Mouse (Mus musculus): ENCODE data around the gene Gm30191. TPM values are rescaled to one million over a fixed set of nuclear protein-coding genes. Genes with fewer than 3 reads are reported as not detected.

The Gm30191 gene
- polyA plus RNA-seq (2012; ENCODE audit: low replicate concordance), result not detected in 2 replicates

GRCm38 (mm10) chr4:134246719-134247258 lies at the start of gene Gm30191:
Gene Gm30191, plus strand, starts transcription at chr4:134246935.

GRCm38 (mm10) chr4:134202904-134203303 lies 43.8 kb upstream of the Gm30191 start, which contains the start of gene Gm7534:
Gene Gm7534, minus strand, starts transcription at chr4:134203004.

GRCm38 (mm10) chr4:134227194-134227593 lies 19.5 kb upstream of the Gm30191 start, which contains the start of gene Catsper4:
Gene Catsper4, minus strand, starts transcription at chr4:134227383.

GRCm38 (mm10) chr4:134238279-134238651 lies 8.5 kb upstream of the Gm30191 start, which contains the start of gene Cnksr1:
Gene Cnksr1, minus strand, starts transcription at chr4:134238399.

GRCm38 (mm10) chr4:134243516-134244250 lies 3.1 kb upstream of the Gm30191 start, which contains the start of gene E130218I03Rik:
Gene E130218I03Rik, plus strand, starts transcription at chr4:134243662.

GRCm38 (mm10) chr4:134245148-134245843 lies 1.4 kb upstream of the Gm30191 start, which contains the start of gene Zfp593:
Gene Zfp593, minus strand, starts transcription at chr4:134245592.

GRCm38 (mm10) chr4:134253722-134254324 lies 7.1 kb downstream of the Gm30191 start, which contains the start of gene Grrp1:
Gene Grrp1, minus strand, starts transcription at chr4:134254106.

GRCm38 (mm10) chr4:134287575-134288025 lies 40.9 kb downstream of the Gm30191 start, which contains the start of gene Pdik1l:
Gene Pdik1l, minus strand, starts transcription at chr4:134287895.

Other genes starting within 250 kb of the Gm30191 start
- 21.6 and 41.7 TPM in 2 replicates for gene Dhdds, start 246.0 kb upstream of the Gm30191 start, polyA plus RNA-seq (2012; ENCODE audit: low replicate concordance)
- gene Lin28a, start 228.1 kb upstream of the Gm30191 start, polyA plus RNA-seq (2012; ENCODE audit: low replicate concordance), result 1.4 TPM in 1 of 2 replicates, not detected in the other
- gene Zfp683, start 193.1 kb upstream of the Gm30191 start, polyA plus RNA-seq (2012; ENCODE audit: low replicate concordance), result 0.19 and 0.39 TPM in 2 replicates
- gene Crybg2, start 186.1 kb upstream of the Gm30191 start, polyA plus RNA-seq (2012; ENCODE audit: low replicate concordance), result 0.10 TPM in 1 of 2 replicates, not detected in the other
- gene Cd52, start 151.9 kb upstream of the Gm30191 start, polyA plus RNA-seq (2012; ENCODE audit: low replicate concordance), result 37.5 and 134 TPM in 2 replicates
- 5.3 and 17.0 TPM in 2 replicates for gene Ubxn11, start 144.4 kb upstream of the Gm30191 start, polyA plus RNA-seq (2012; ENCODE audit: low replicate concordance)
- gene Sh3bgrl3, start 118.1 kb upstream of the Gm30191 start, polyA plus RNA-seq (2012; ENCODE audit: low replicate concordance), result 32.8 and 98.2 TPM in 2 replicates
- 12.9 and 72.9 TPM in 2 replicates for gene Cep85, start 59.8 kb upstream of the Gm30191 start, polyA plus RNA-seq (2012; ENCODE audit: low replicate concordance)
- gene Gm7534, start 43.9 kb upstream of the Gm30191 start, polyA plus RNA-seq (2012; ENCODE audit: low replicate concordance), result not detected in 2 replicates
- not detected in 2 replicates for gene Catsper4, start 19.6 kb upstream of the Gm30191 start, polyA plus RNA-seq (2012; ENCODE audit: low replicate concordance)
- gene Cnksr1, start 8.5 kb upstream of the Gm30191 start, polyA plus RNA-seq (2012; ENCODE audit: low replicate concordance), result 0.11 and 0.14 TPM in 2 replicates
- not detected in 2 replicates for gene E130218I03Rik, start 3.3 kb upstream of the Gm30191 start, polyA plus RNA-seq (2012; ENCODE audit: low replicate concordance)
- gene Zfp593, start 1.3 kb upstream of the Gm30191 start, polyA plus RNA-seq (2012; ENCODE audit: low replicate concordance), result 34.9 and 47.9 TPM in 2 replicates
- gene Grrp1, start 7.2 kb downstream of the Gm30191 start, polyA plus RNA-seq (2012; ENCODE audit: low replicate concordance), result 4.2 and 4.6 TPM in 2 replicates
- gene Pdik1l, start 41.0 kb downstream of the Gm30191 start, polyA plus RNA-seq (2012; ENCODE audit: low replicate concordance), result 2.9 and 4.8 TPM in 2 replicates
- gene Trim63, start 68.2 kb downstream of the Gm30191 start, polyA plus RNA-seq (2012; ENCODE audit: low replicate concordance), result 0.09 TPM in 1 of 2 replicates, not detected in the other
- 0.28 TPM in 1 of 2 replicates, not detected in the other for gene Slc30a2, start 96.2 kb downstream of the Gm30191 start, polyA plus RNA-seq (2012; ENCODE audit: low replicate concordance)
- gene Extl1, start 136.9 kb downstream of the Gm30191 start, polyA plus RNA-seq (2012; ENCODE audit: low replicate concordance), result 0.19 and 0.41 TPM in 2 replicates
- gene Pafah2, start 149.4 kb downstream of the Gm30191 start, polyA plus RNA-seq (2012; ENCODE audit: low replicate concordance), result 1.8 and 17.5 TPM in 2 replicates
- 42.8 and 82.8 TPM in 2 replicates for gene Stmn1, start 221.4 kb downstream of the Gm30191 start, polyA plus RNA-seq (2012; ENCODE audit: low replicate concordance)
- 1.8 and 4.0 TPM in 2 replicates for gene Paqr7, start 249.8 kb downstream of the Gm30191 start, polyA plus RNA-seq (2012; ENCODE audit: low replicate concordance)